Mouse (Mus musculus) skeletal muscle tissue, postnatal 0 days (tissue): ENCODE results near the gene Colca2. TPM values are rescaled to one million over a fixed set of nuclear protein-coding genes. Genes with fewer than 3 reads are reported as not detected.

ENCODE experiments used
- polyA plus RNA-seq: library from polyadenylated mRNA; unstranded; fragments of >200 nt; fragmentation: Nextera tagmentation; extraction: Ambion mirVana; gene quantifications from 2 replicates; pipeline ENCODE4 v1.2.1, GENCODE M21; 2015

The Colca2 gene
- 2.7 and 2.9 TPM in 2 replicates for polyA plus RNA-seq

DNA sequence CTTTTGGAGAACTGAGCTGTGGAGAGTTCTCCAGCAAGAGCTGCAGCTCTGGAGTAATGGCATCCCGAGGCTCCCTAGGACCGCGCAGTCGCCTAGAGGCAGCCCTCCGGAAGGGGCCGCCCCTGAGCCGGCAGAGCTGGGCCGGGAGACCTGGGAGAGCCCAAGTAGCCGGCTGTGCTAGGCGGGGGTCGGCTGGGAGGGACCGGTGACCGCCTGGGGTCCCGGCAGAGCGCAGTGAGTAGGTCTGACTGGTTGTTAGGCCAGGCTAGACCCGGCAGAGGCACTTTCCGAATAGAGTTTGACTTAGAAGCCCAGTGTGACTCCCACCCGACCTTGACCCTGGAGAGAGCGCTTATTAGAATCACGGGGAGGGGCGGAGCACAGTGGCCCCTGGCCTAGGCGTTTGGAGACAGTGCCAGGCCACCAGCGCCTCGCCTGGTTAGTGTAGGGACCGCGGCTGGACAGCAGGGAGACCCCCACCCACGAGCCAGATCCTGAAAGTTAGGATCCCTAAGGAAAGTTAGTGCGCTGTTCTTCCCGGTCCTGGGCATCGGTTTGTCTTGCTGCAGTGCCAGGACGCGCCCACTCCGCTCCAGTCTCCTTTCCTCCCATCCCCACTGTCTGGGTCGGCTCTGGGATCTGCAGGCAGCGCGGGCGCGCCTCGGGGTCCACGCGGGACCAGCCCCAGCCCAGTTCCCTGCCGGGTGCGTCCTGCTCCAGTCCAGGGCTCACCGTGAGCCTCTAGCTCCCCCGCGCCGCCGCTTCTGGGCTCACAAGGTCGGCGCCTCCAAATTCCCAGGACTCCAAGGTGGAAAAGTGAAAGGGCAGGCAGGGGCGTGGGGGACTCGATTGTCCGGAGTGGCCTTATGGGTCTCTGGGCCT is at the start of gene Colca2:
Colca2 (minus strand) TSS at position 70 of the 882 bp plus-strand sequence.

Other genes with a start within 250 kb of the Colca2 start
- not detected in 2 replicates for gene Btg4, start 217.7 kb downstream of the Colca2 start, polyA plus RNA-seq
- 2.0 and 2.5 TPM in 2 replicates for gene Layn, start 201.5 kb downstream of the Colca2 start, polyA plus RNA-seq
- not detected in 2 replicates for gene 4833427G06Rik, start 176.5 kb downstream of the Colca2 start, polyA plus RNA-seq
- not detected in 2 replicates for gene Gm32742, start 113.1 kb downstream of the Colca2 start, polyA plus RNA-seq
- 0.09 TPM in 1 of 2 replicates, not detected in the other for gene Pou2af1, start 64.9 kb downstream of the Colca2 start, polyA plus RNA-seq
- not detected in 2 replicates for gene 1810046K07Rik, start 50.3 kb upstream of the Colca2 start, polyA plus RNA-seq